Mouse (Mus musculus): Measurements from ENCODE around the gene Lmx1a. TPM values are rescaled to one million over a fixed set of nuclear protein-coding genes. Genes with fewer than 3 reads are reported as not detected.
A peak's percentile ranks its signal among the peaks of the same experiment; 100 is the strongest.

Lmx1a gene
- polyA plus RNA-seq, 1 experiment from 2014 or later, result 18.7 TPM

DNA sequence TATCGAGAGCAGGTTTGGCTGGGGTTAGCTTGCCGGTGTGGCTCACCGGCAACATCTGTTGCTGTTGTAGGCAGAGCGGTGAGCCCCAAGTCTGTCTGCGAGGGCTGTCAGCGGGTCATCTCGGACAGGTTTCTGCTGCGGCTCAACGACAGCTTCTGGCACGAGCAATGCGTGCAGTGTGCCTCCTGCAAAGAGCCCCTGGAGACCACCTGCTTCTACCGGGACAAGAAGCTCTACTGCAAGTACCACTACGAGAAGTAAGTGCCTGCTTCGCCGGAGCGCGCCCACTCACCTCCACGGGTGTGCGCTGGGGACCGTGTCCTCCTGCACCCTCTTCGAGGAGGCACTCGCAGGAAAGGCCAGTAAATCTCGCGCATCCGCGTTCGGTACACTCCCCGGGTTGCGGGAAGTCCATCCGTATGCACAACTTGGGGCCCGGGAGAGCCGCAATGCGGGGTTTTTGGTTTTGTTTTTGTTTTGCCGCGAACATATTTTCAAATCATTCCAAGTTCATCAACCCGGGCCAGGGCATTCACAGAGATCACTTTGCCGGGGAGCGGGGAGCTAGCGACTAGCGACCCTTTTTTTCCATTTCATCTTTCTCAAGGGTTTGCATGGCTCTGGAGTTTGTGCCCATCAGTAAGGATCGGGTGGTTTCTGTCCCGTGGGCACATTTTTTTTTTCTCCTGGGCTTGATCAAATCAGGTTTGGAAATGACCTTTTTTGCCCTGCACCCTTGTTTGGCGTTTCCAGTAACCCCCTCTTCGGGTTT, 3.1 kb downstream of the Lmx1a start:
- under 1% methylated on average over 44 of the region's 44 CpGs for WGBS
- Histone ChIP-seq H3K4me2 (peak overlapping the region; percentile 31), H3K9me3 (ENCODE audit: control insufficient read depth, low read length) (no peaks in the 10 kb centered on the region), H3K36me3 (ENCODE audit: control insufficient read depth, insufficient read depth, low read length) (no peaks in the 10 kb centered on the region), H3K9ac (ENCODE audit: low read length) (peak overlapping the region; percentile 49), H3K4me3 (ENCODE audit: low read depth, low read length) (peak overlapping the region; percentile 49), H3K27ac (ENCODE audit: low read depth, low read length) (no peak overlapping the region), H3K4me1 (ENCODE audit: control insufficient read depth, insufficient read depth, low read length) (peaks cover 11% of the 10 kb centered on the region), H3K27me3 (ENCODE audit: control insufficient read depth, insufficient read depth, low read length) (peaks cover 87% of the 10 kb centered on the region)
- ATAC-seq (ENCODE audit: low FRiP score), result no peak
- peak; percentile 96 for DNase-seq (ENCODE audit: low spot score, missing footprints)

DNA sequence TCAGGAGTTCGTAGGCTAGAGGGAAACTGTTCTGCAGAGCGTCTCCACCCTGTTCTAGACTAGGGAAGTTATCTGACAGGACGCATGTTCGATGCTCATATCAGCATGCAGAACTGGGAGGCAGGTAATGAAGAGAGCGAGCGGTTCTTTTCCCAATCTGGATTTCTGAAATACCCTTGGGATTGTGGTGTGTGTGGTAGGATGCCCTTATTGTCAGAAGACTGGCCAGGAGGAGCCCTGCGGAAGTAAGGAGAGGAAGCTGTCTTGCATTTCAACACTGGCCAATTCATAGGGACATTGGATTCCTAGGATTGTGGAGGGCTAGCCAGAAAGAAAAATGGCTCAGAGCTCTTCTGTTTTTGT, 3.6 kb downstream of the Lmx1a start:
- peak overlapping the region; percentile 31; the same call in 1 of the 2 replicates for H3K4me2 ChIP-seq
- peak; percentile 96 for DNase-seq (ENCODE audit: low spot score, missing footprints)
- peak overlapping the region; percentile 49 for H3K4me3 ChIP-seq (ENCODE audit: low read depth, low read length)
- WGBS, result 0% methylated on average over 7 of the region's 7 CpGs
- H3K36me3 ChIP-seq (ENCODE audit: control insufficient read depth, insufficient read depth, low read length), result no peaks in the 10 kb centered on the region
- peaks cover 82% of the 10 kb centered on the region for H3K27me3 ChIP-seq (ENCODE audit: control insufficient read depth, insufficient read depth, low read length)
- H3K9ac ChIP-seq (ENCODE audit: low read length), result 0 out of 2 replicates have a peak overlapping the region, but pooled peaks have one; percentile 7
- peaks cover 11% of the 10 kb centered on the region for H3K4me1 ChIP-seq (ENCODE audit: control insufficient read depth, insufficient read depth, low read length)
- no peaks in the 10 kb centered on the region for H3K9me3 ChIP-seq (ENCODE audit: control insufficient read depth, low read length)
- no peak for ATAC-seq (ENCODE audit: low FRiP score)
- H3K27ac ChIP-seq (ENCODE audit: low read depth, low read length), result peak overlapping the region; percentile 1; the same call in 1 of the 2 replicates

DNA sequence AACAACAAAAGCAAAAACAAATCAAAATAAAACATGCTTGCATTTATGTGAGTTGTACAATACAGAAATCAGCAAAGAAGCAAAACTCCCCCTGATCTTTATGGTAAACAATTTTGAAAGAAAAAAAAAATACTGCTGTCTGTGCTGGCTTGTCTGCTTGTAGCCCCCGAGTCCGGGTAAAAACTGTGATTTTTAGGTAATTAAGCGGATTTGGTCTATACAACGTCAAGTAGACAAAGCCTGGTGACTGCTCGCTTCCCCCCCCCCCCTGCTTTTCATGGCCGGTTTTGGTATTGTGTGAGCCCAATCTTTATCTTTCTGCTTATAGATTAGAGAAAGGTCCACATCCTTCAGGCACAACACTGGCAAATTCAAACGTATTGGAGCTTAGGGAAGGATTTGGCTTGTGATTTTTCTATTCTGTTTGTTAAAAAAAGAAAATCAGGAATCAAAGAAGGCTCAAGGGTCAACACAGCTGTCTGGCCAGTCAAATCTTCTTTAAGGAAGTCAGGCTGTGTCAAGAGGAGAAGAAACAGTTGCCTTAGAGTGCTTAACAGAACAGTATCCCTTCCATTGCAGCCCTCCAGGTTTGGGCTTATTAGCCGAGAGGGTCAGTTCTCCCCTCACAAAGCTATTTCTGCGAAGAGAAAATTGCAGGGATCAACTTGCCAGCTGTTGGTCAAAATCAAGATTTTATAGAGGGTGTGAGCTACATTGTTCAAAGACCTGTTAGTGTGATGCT, 4.6 kb downstream of the Lmx1a start:
- no peak overlapping the region for H3K4me3 ChIP-seq (ENCODE audit: low read depth, low read length)
- DNase-seq (ENCODE audit: low spot score, missing footprints), result peak; percentile 94

DNA sequence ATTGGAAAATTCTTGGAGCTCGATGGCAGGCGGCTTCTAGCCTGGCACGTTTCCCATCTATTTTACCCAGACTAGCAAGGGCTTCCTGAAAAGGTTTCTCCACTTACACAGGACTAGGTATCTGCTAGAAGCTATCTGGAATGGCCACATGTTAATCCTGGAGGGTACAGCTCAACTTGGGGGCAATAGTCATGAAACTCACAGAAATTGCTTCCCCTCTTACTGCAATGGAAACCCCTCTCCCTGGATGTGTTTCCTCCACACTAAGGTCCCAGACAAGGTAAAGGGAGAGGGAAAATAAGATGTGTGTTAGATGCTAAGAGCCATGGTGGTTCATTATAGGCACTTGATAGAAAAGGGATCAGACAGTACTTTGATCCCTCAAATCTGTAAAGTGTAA, 5.7 kb downstream of the Lmx1a start:
- Histone ChIP-seq H3K9me3 (ENCODE audit: control insufficient read depth, low read length) (no peaks in the 10 kb centered on the region), H3K4me3 (ENCODE audit: low read depth, low read length) (no peak overlapping the region), H3K27me3 (ENCODE audit: control insufficient read depth, insufficient read depth, low read length) (peaks cover 72% of the 10 kb centered on the region), H3K4me2 (no peak overlapping the region), H3K4me1 (ENCODE audit: control insufficient read depth, insufficient read depth, low read length) (peaks cover 3% of the 10 kb centered on the region; the same call in 1 of the 2 replicates), H3K36me3 (ENCODE audit: control insufficient read depth, insufficient read depth, low read length) (no peaks in the 10 kb centered on the region), H3K27ac (ENCODE audit: low read depth, low read length) (no peak overlapping the region), H3K9ac (ENCODE audit: low read length) (no peak overlapping the region)
- ATAC-seq (ENCODE audit: low FRiP score) (no peak), DNase-seq (ENCODE audit: low spot score, missing footprints) (peak; percentile 90)
- WGBS, result 17% methylated on average over 3 of the region's 3 CpGs

More for the DNA sequence above, 4.6 kb downstream of the Lmx1a start:
- Histone ChIP-seq H3K36me3 (ENCODE audit: control insufficient read depth, insufficient read depth, low read length) (no peaks in the 10 kb centered on the region), H3K27ac (ENCODE audit: low read depth, low read length) (no peak overlapping the region), H3K4me1 (ENCODE audit: control insufficient read depth, insufficient read depth, low read length) (peaks cover 7% of the 10 kb centered on the region; the same call in 1 of the 2 replicates), H3K27me3 (ENCODE audit: control insufficient read depth, insufficient read depth, low read length) (peaks cover 81% of the 10 kb centered on the region), H3K4me2 (no peak overlapping the region; the same call in 1 of the 2 replicates), H3K9me3 (ENCODE audit: control insufficient read depth, low read length) (no peaks in the 10 kb centered on the region), H3K9ac (ENCODE audit: low read length) (no peak overlapping the region)
- 0% methylated on average over 9 of the region's 9 CpGs for WGBS
- no peak for ATAC-seq (ENCODE audit: low FRiP score)

DNA sequence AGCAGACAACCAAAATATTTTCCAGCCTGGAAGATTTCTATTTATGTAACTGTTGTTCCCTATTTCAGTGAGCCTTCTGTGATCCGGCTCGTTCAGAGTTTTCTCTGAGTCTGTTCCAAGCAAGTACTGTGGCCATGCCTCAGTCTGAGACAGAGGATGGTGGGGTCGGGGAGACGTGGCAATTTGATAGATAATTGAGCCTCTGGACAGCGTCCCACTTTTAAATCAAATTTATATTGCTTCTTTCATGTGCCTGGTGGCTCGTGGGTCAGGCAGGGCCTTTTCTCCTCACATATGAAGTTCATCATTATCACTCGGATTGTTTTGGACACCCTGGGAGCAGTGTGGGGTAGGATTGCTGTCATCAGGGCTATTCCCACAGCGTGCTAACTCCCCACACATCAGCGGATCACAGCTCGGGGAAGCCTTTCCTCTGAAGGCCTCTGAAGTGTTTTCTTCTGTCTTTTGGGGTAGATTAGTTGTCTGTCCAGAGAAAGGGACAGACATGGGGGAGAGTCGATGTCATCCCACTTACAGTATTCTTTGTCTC, 6.9 kb downstream of the Lmx1a start:
- no peak overlapping the region for H3K27ac ChIP-seq (ENCODE audit: low read depth, low read length)
- WGBS, result 40% methylated on average over 11 of the region's 11 CpGs
- H3K4me1 ChIP-seq (ENCODE audit: control insufficient read depth, insufficient read depth, low read length), result peaks cover 9% of the 10 kb centered on the region

DNA sequence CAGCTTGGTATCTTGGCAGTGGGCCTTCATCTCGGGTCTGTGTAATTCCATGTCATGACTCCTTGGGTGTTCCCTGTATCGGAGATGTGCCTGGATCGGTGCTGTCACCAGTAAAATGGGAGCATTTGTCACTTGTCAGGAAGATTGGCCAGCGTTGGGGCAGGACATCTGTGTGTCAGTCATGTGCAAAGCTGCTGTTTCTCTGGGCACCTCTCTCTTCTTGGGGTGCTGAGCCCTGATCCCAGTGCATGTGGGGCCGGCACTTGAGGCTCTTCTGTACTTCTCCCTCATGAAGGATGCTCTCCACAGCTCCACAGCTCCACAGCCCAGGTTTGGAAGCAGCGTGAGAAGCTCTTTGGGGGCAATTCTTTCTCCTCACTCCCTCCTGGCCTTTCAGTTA, 10.7 kb downstream of the Lmx1a start:
- no peak for DNase-seq (ENCODE audit: low spot score, missing footprints)
- Histone ChIP-seq H3K9me3 (ENCODE audit: control insufficient read depth, low read length) (no peaks in the 10 kb centered on the region), H3K36me3 (ENCODE audit: control insufficient read depth, insufficient read depth, low read length) (no peaks in the 10 kb centered on the region), H3K27me3 (ENCODE audit: control insufficient read depth, insufficient read depth, low read length) (peaks cover 44% of the 10 kb centered on the region), H3K4me1 (ENCODE audit: control insufficient read depth, insufficient read depth, low read length) (peaks cover 6% of the 10 kb centered on the region), H3K9ac (ENCODE audit: low read length) (no peak overlapping the region), H3K4me3 (ENCODE audit: low read depth, low read length) (no peak overlapping the region), H3K27ac (ENCODE audit: low read depth, low read length) (no peak overlapping the region), H3K4me2 (no peak overlapping the region)
- 21% methylated on average over 6 of the region's 6 CpGs for WGBS
- ATAC-seq (ENCODE audit: low FRiP score), result no peak

More for the DNA sequence above, 6.9 kb downstream of the Lmx1a start:
- no peaks in the 10 kb centered on the region for H3K36me3 ChIP-seq (ENCODE audit: control insufficient read depth, insufficient read depth, low read length)
- H3K9me3 ChIP-seq (ENCODE audit: control insufficient read depth, low read length), result no peaks in the 10 kb centered on the region
- H3K4me2 ChIP-seq, result no peak overlapping the region; the same call in 1 of the 2 replicates
- no peak overlapping the region for H3K9ac ChIP-seq (ENCODE audit: low read length)
- DNase-seq (ENCODE audit: low spot score, missing footprints) (no peak), ATAC-seq (ENCODE audit: low FRiP score) (no peak)
- H3K4me3 ChIP-seq (ENCODE audit: low read depth, low read length), result no peak overlapping the region
- H3K27me3 ChIP-seq (ENCODE audit: control insufficient read depth, insufficient read depth, low read length), result peaks cover 70% of the 10 kb centered on the region

DNA sequence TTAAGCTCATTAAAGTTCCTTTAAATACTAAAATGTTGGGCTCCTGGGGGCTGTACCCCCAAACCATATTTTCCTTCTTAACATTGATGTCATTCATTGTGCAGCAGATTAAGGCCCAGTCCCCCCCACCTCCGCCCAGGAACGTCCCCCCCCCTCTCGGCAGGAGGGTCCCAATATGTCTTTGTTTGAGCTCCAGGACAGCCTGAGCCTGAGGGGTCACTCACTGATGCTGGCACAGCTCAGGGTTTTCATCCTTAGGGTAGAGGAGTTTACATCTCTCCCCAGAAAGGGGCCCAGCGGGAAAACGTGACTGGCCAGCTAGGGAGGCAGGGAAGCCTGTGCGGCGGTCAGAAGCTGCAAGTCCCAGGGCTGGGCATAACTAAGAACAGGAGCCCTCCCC, 11.2 kb downstream of the Lmx1a start:
- DNase-seq (ENCODE audit: low spot score, missing footprints) (no peak), ATAC-seq (ENCODE audit: low FRiP score) (no peak; the same call in 1 of the 2 replicates)
- H3K9me3 ChIP-seq (ENCODE audit: control insufficient read depth, low read length), result no peaks in the 10 kb centered on the region
- no peaks in the 10 kb centered on the region for H3K36me3 ChIP-seq (ENCODE audit: control insufficient read depth, insufficient read depth, low read length)
- H3K4me2 ChIP-seq, result no peak overlapping the region
- no peak overlapping the region for H3K9ac ChIP-seq (ENCODE audit: low read length)
- no peak overlapping the region for H3K4me3 ChIP-seq (ENCODE audit: low read depth, low read length)
- peaks cover 6% of the 10 kb centered on the region for H3K4me1 ChIP-seq (ENCODE audit: control insufficient read depth, insufficient read depth, low read length)
- 0% methylated on average over 7 of the region's 7 CpGs for WGBS
- peaks cover 38% of the 10 kb centered on the region for H3K27me3 ChIP-seq (ENCODE audit: control insufficient read depth, insufficient read depth, low read length)
- no peak overlapping the region for H3K27ac ChIP-seq (ENCODE audit: low read depth, low read length)

DNA sequence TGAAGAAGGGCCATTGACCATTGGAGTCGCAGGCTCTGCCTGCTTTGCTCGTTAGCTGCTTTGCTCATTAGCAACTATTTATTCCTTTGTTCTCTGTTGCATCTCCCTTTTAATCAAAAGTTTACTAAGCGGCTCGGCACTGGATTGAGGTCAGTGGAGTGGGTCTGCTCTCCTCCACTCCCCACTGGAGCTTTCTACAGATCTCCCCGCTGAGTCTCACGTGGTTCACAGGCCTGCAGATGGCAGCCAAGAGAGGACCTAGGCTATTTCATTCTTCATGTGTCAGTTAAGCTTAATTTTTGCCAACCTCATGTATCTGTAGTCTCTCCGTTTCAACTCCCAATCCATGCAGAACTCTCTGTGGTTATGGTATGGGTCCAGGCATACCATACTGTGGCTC, 16.5 kb downstream of the Lmx1a start:
- H3K4me3 ChIP-seq (ENCODE audit: low read depth, low read length), result no peak overlapping the region
- H3K36me3 ChIP-seq (ENCODE audit: control insufficient read depth, insufficient read depth, low read length), result no peaks in the 10 kb centered on the region
- ATAC-seq (ENCODE audit: low FRiP score) (no peak), DNase-seq (ENCODE audit: low spot score, missing footprints) (no peak)
- H3K27me3 ChIP-seq (ENCODE audit: control insufficient read depth, insufficient read depth, low read length), result peaks cover 5% of the 10 kb centered on the region; the same call in 1 of the 2 replicates
- no peak overlapping the region for H3K4me2 ChIP-seq
- H3K27ac ChIP-seq (ENCODE audit: low read depth, low read length), result no peak overlapping the region
- H3K9ac ChIP-seq (ENCODE audit: low read length), result no peak overlapping the region
- no peaks in the 10 kb centered on the region for H3K9me3 ChIP-seq (ENCODE audit: control insufficient read depth, low read length)
- 84% methylated on average over 7 of the region's 7 CpGs for WGBS
- 0 out of 2 replicates have a peak, but pooled peaks cover under 1% of the 10 kb centered on the region for H3K4me1 ChIP-seq (ENCODE audit: control insufficient read depth, insufficient read depth, low read length)

DNA sequence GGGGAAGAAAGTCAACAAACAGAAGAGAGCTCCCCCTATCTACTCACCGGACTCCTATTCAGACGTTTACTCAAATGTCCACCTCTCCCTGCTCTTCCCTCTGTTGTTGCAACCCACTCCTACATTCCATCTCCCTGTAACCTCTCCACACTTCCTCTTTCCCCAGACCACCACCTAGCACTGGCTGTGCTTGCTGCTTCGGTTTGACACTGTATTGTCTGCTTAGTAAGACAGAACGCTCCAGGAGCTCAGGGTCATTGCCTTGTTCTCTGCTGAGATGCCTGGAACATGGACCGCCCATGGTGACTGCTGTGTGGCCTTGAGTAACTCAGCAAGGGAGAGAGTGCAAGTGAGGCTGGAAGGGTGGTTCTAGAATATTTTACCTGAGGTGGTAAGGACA, 19.7 kb downstream of the Lmx1a start:
- DNase-seq (ENCODE audit: low spot score, missing footprints) (no peak), ATAC-seq (ENCODE audit: low FRiP score) (no peak)
- Histone ChIP-seq H3K9me3 (ENCODE audit: control insufficient read depth, low read length) (no peaks in the 10 kb centered on the region), H3K27me3 (ENCODE audit: control insufficient read depth, insufficient read depth, low read length) (no peaks in the 10 kb centered on the region), H3K4me3 (ENCODE audit: low read depth, low read length) (no peak overlapping the region), H3K36me3 (ENCODE audit: control insufficient read depth, insufficient read depth, low read length) (no peaks in the 10 kb centered on the region), H3K4me1 (ENCODE audit: control insufficient read depth, insufficient read depth, low read length) (no peaks in the 10 kb centered on the region), H3K4me2 (no peak overlapping the region), H3K27ac (ENCODE audit: low read depth, low read length) (no peak overlapping the region), H3K9ac (ENCODE audit: low read length) (no peak overlapping the region)
- 60% methylated on average over 5 of the region's 5 CpGs for WGBS

Data from midbrain, embryonic 11.5 days (tissue).